Mouse (Mus musculus) cerebellum, adult 2 months (tissue): ENCODE results near the gene 1810055G02Rik.

Source experiments
- CTCF ChIP-seq: fragments of 200-500 bp; IDR thresholded peaks from 2 replicates; pipeline ENCODE4 v1.5.1; 2011; ENCODE audit warnings: low read depth, mild to moderate bottlenecking, control low read depth, low read length, moderate library complexity, borderline replicate concordance; ENCODE audit not compliant: insufficient read depth
- POLR2A ChIP-seq: fragments of 200-500 bp; IDR thresholded peaks from 2 replicates; pipeline ENCODE4 v1.6.1; 2011; ENCODE audit warnings: low read length, control low read depth, borderline replicate concordance; ENCODE audit not compliant: insufficient read depth

DNA sequence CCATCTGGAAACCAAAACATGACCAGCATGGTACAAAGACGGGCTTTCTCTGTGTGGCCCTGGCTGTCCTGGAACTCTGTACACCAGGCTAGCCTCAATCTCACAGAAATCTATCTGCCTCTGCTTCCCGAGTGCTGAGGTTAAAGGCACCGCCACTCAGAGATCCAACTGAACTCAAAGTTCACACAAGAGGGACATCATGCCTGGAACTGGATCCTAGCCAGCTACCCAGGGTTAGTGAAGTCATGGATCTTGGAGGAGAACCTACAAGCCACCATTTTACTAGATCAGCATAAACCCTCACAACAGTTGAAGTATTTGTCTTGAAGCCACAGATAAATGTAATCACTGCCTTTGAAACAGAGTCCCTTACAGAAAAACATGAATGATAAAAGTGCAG lies 27.9 kb downstream of the 1810055G02Rik start:
- TF ChIP-seq CTCF (no peak), POLR2A (no peak)
